Mouse (Mus musculus): ENCODE measurements around the gene Olfr12. TPM values are rescaled to one million over a fixed set of nuclear protein-coding genes. Genes with fewer than 3 reads are reported as not detected.

The Olfr12 gene
- polyA plus RNA-seq, 1 experiment from 2014 or later: not detected

GRCm38 (mm10) chr1:92654676-92655075 is 37.1 kb downstream of the Olfr12 start:
- no peak overlapping the region for H3K9ac ChIP-seq (replicated peaks; ENCODE audit: low read depth, low read length)
- WGBS: 54% methylated on average over 2 of the region's 2 CpGs

GRCm38 (mm10) chr1:92657025-92657820 is 39.6 kb downstream of the Olfr12 start:
- no peaks in the 10 kb centered on the region for H3K9me3 ChIP-seq (ENCODE audit: control insufficient read depth, low read depth, low read length)
- H3K27ac ChIP-seq (ENCODE audit: low read length): no peak overlapping the region
- H3K4me2 ChIP-seq (replicated peaks; ENCODE audit: low read depth, low read length): no peak overlapping the region
- no peaks in the 10 kb centered on the region for H3K27me3 ChIP-seq (ENCODE audit: control insufficient read depth, insufficient read depth, low read length)
- WGBS: 66% methylated on average over 11 of the region's 11 CpGs
- H3K9ac ChIP-seq (replicated peaks; ENCODE audit: low read depth, low read length): no peak overlapping the region
- H3K4me1 ChIP-seq (ENCODE audit: control insufficient read depth, insufficient read depth, low read length): no peaks in the 10 kb centered on the region
- H3K36me3 ChIP-seq (ENCODE audit: control insufficient read depth, insufficient read depth, low read length): no peaks in the 10 kb centered on the region
- H3K4me3 ChIP-seq (ENCODE audit: low read depth, low read length): no peak overlapping the region
- ATAC-seq (ENCODE audit: insufficient number of reproducible peaks, insufficient read depth, low FRiP score, low read depth): no peak

More at GRCm38 (mm10) chr1:92654676-92655075, 37.1 kb downstream of the Olfr12 start:
- Histone ChIP-seq H3K27me3 (ENCODE audit: control insufficient read depth, insufficient read depth, low read length) (no peaks in the 10 kb centered on the region), H3K4me2 (replicated peaks; ENCODE audit: low read depth, low read length) (no peak overlapping the region), H3K36me3 (ENCODE audit: control insufficient read depth, insufficient read depth, low read length) (no peaks in the 10 kb centered on the region), H3K9me3 (ENCODE audit: control insufficient read depth, low read depth, low read length) (no peaks in the 10 kb centered on the region), H3K27ac (ENCODE audit: low read length) (no peak overlapping the region), H3K4me3 (ENCODE audit: low read depth, low read length) (no peak overlapping the region), H3K4me1 (ENCODE audit: control insufficient read depth, insufficient read depth, low read length) (no peaks in the 10 kb centered on the region)
- no peak for ATAC-seq (ENCODE audit: insufficient number of reproducible peaks, insufficient read depth, low FRiP score, low read depth)

- H3K4me2 ChIP-seq (replicated peaks; ENCODE audit: low read depth, low read length): no peak overlapping the region
- H3K36me3 ChIP-seq (ENCODE audit: control insufficient read depth, insufficient read depth, low read length): no peaks in the 10 kb centered on the region
- H3K4me1 ChIP-seq (ENCODE audit: control insufficient read depth, insufficient read depth, low read length): no peaks in the 10 kb centered on the region
- H3K27ac ChIP-seq (ENCODE audit: low read length): no peak overlapping the region
- H3K9ac ChIP-seq (replicated peaks; ENCODE audit: low read depth, low read length): no peak overlapping the region
- H3K27me3 ChIP-seq (ENCODE audit: control insufficient read depth, insufficient read depth, low read length): no peaks in the 10 kb centered on the region
- WGBS: 57% methylated on average over 5 of the region's 5 CpGs
- H3K4me3 ChIP-seq (ENCODE audit: low read depth, low read length): no peak overlapping the region
- H3K9me3 ChIP-seq (ENCODE audit: control insufficient read depth, low read depth, low read length): no peaks in the 10 kb centered on the region
- no peak for ATAC-seq (ENCODE audit: insufficient number of reproducible peaks, insufficient read depth, low FRiP score, low read depth)
Measured at GRCm38 (mm10) chr1:92659392-92659791, 41.8 kb downstream of the Olfr12 start.

- Histone ChIP-seq H3K27ac (ENCODE audit: low read length) (no peak overlapping the region), H3K9ac (replicated peaks; ENCODE audit: low read depth, low read length) (no peak overlapping the region), H3K36me3 (ENCODE audit: control insufficient read depth, insufficient read depth, low read length) (no peaks in the 10 kb centered on the region), H3K4me3 (ENCODE audit: low read depth, low read length) (no peak overlapping the region), H3K9me3 (ENCODE audit: control insufficient read depth, low read depth, low read length) (no peaks in the 10 kb centered on the region), H3K4me2 (replicated peaks; ENCODE audit: low read depth, low read length) (no peak overlapping the region), H3K27me3 (ENCODE audit: control insufficient read depth, insufficient read depth, low read length) (no peaks in the 10 kb centered on the region), H3K4me1 (ENCODE audit: control insufficient read depth, insufficient read depth, low read length) (no peaks in the 10 kb centered on the region)
- WGBS: 78% methylated on average over 6 of the region's 6 CpGs
- no peak for ATAC-seq (ENCODE audit: insufficient number of reproducible peaks, insufficient read depth, low FRiP score, low read depth)
Measured at GRCm38 (mm10) chr1:92667106-92667505, 49.5 kb downstream of the Olfr12 start.

- Histone ChIP-seq H3K4me3 (ENCODE audit: low read depth, low read length) (no peak overlapping the region), H3K27ac (ENCODE audit: low read length) (no peak overlapping the region), H3K9ac (replicated peaks; ENCODE audit: low read depth, low read length) (no peak overlapping the region), H3K4me1 (ENCODE audit: control insufficient read depth, insufficient read depth, low read length) (no peaks in the 10 kb centered on the region), H3K4me2 (replicated peaks; ENCODE audit: low read depth, low read length) (no peak overlapping the region), H3K36me3 (ENCODE audit: control insufficient read depth, insufficient read depth, low read length) (no peaks in the 10 kb centered on the region), H3K9me3 (ENCODE audit: control insufficient read depth, low read depth, low read length) (no peaks in the 10 kb centered on the region), H3K27me3 (ENCODE audit: control insufficient read depth, insufficient read depth, low read length) (no peaks in the 10 kb centered on the region)
- 73% methylated on average over 3 of the region's 3 CpGs for WGBS
- no peak for ATAC-seq (ENCODE audit: insufficient number of reproducible peaks, insufficient read depth, low FRiP score, low read depth)
Measured at GRCm38 (mm10) chr1:92669430-92669829, 51.8 kb downstream of the Olfr12 start.

GRCm38 (mm10) chr1:92671326-92671725 is 53.7 kb downstream of the Olfr12 start:
- no peak overlapping the region for H3K9ac ChIP-seq (replicated peaks; ENCODE audit: low read depth, low read length)
- H3K27me3 ChIP-seq (ENCODE audit: control insufficient read depth, insufficient read depth, low read length): no peaks in the 10 kb centered on the region
- no peak overlapping the region for H3K4me3 ChIP-seq (ENCODE audit: low read depth, low read length)
- WGBS: 86% methylated on average over 4 of the region's 4 CpGs
- no peaks in the 10 kb centered on the region for H3K9me3 ChIP-seq (ENCODE audit: control insufficient read depth, low read depth, low read length)
- ATAC-seq (ENCODE audit: insufficient number of reproducible peaks, insufficient read depth, low FRiP score, low read depth): no peak
- H3K4me1 ChIP-seq (ENCODE audit: control insufficient read depth, insufficient read depth, low read length): no peaks in the 10 kb centered on the region
- no peaks in the 10 kb centered on the region for H3K36me3 ChIP-seq (ENCODE audit: control insufficient read depth, insufficient read depth, low read length)
- no peak overlapping the region for H3K27ac ChIP-seq (ENCODE audit: low read length)
- H3K4me2 ChIP-seq (replicated peaks; ENCODE audit: low read depth, low read length): no peak overlapping the region

Other genes with a start within 250 kb of the Olfr12 start
- gene Ndufa10, start 143.9 kb upstream of the Olfr12 start, polyA plus RNA-seq (2014; fragmentation: Nextera tagmentation; extraction: Ambion mirVana): 276 and 277 TPM in 2 replicates
- not detected in 2 replicates for gene Olfr1416, start 132.7 kb upstream of the Olfr12 start, polyA plus RNA-seq (2014; fragmentation: Nextera tagmentation; extraction: Ambion mirVana)
- gene Olfr1415, start 121.7 kb upstream of the Olfr12 start, polyA plus RNA-seq (2014; fragmentation: Nextera tagmentation; extraction: Ambion mirVana): not detected in 2 replicates
- not detected in 2 replicates for gene Olfr1414, start 99.1 kb upstream of the Olfr12 start, polyA plus RNA-seq (2014; fragmentation: Nextera tagmentation; extraction: Ambion mirVana)
- not detected in 2 replicates for gene Olfr1413, start 46.5 kb upstream of the Olfr12 start, polyA plus RNA-seq (2014; fragmentation: Nextera tagmentation; extraction: Ambion mirVana)
- gene Olfr1412, start 32.0 kb upstream of the Olfr12 start, polyA plus RNA-seq (2014; fragmentation: Nextera tagmentation; extraction: Ambion mirVana): not detected in 2 replicates
- gene Olfr1411, start 23.4 kb upstream of the Olfr12 start, polyA plus RNA-seq (2014; fragmentation: Nextera tagmentation; extraction: Ambion mirVana): not detected in 2 replicates
- gene Olfr1410, start 12.0 kb upstream of the Olfr12 start, polyA plus RNA-seq (2014; fragmentation: Nextera tagmentation; extraction: Ambion mirVana): not detected in 2 replicates
- gene Cops9, start 24.2 kb downstream of the Olfr12 start, polyA plus RNA-seq (2014; fragmentation: Nextera tagmentation; extraction: Ambion mirVana): 406 and 457 TPM in 2 replicates
- 0.14 TPM in 1 of 2 replicates, not detected in the other for gene Otos, start 31.1 kb downstream of the Olfr12 start, polyA plus RNA-seq (2014; fragmentation: Nextera tagmentation; extraction: Ambion mirVana)
- 48.3 and 49.7 TPM in 2 replicates for gene Gpc1, start 213.9 kb downstream of the Olfr12 start, polyA plus RNA-seq (2014; fragmentation: Nextera tagmentation; extraction: Ambion mirVana)

Data from stomach, embryonic 14.5 days (tissue).